Mouse (Mus musculus) forebrain, embryonic 11.5 days (tissue): ENCODE results near the gene Mthfsd. TPM values are rescaled to one million over a fixed set of nuclear protein-coding genes. Genes with fewer than 3 reads are reported as not detected.
"Not testable (repeated sequence)": the region's sequence is repeated elsewhere in the genome, so short reads cannot be mapped to it uniquely, and the experiment has no call there.

Experiments
- ATAC-seq: fragments of 200-750 bp; cut with Nextera tagmentation; replicated peaks from 2 replicates; pipeline ENCODE4 v1.8.0; 2017; ENCODE audit warnings: moderate TSS enrichment; ENCODE audit not compliant: low FRiP score
- DNase-seq: peaks from one replicate; pipeline ENCODE4 v3.0.0-alpha.2; 2017; ENCODE audit warnings: low spot score
- H3K27ac ChIP-seq: fragments of 300-500 bp; sonication (generic); 2 replicates; pipeline ENCODE4 v1.5.1; 2014; ENCODE audit warnings: low read depth, low read length
- H3K27me3 ChIP-seq: fragments of 300-500 bp; sonication (generic); 2 replicates; pipeline ENCODE4 v1.6.1; 2014; ENCODE audit warnings: mild to moderate bottlenecking, low read length, mixed read lengths; ENCODE audit not compliant: control insufficient read depth, insufficient read depth
- H3K36me3 ChIP-seq: fragments of 300-500 bp; sonication (generic); 2 replicates; pipeline ENCODE4 v1.6.1; 2014; ENCODE audit warnings: mild to moderate bottlenecking, low read length, moderate library complexity, mixed read lengths; ENCODE audit not compliant: control insufficient read depth, insufficient read depth
- H3K4me1 ChIP-seq: fragments of 300-500 bp; sonication (generic); replicated peaks from 2 replicates; pipeline ENCODE4 v1.6.1; 2014; ENCODE audit warnings: low read length, mixed read lengths; ENCODE audit not compliant: control insufficient read depth, insufficient read depth
- H3K4me2 ChIP-seq: fragments of 300-500 bp; sonication (generic); 2 replicates; pipeline ENCODE4 v1.6.1; 2014; ENCODE audit warnings: low read depth, mild to moderate bottlenecking, low read length, moderate library complexity, mixed read lengths; ENCODE audit not compliant: severe bottlenecking
- H3K4me3 ChIP-seq: fragments of 300-500 bp; sonication (generic); 2 replicates; pipeline ENCODE4 v1.5.1; 2014; ENCODE audit warnings: low read depth, low read length
- H3K9ac ChIP-seq: fragments of 300-500 bp; sonication (generic); 2 replicates; pipeline ENCODE4 v1.6.1; 2014; ENCODE audit warnings: low read length
- H3K9me3 ChIP-seq: fragments of 300-500 bp; sonication (generic); 2 replicates; pipeline ENCODE4 v1.6.1; 2016; ENCODE audit warnings: low read length, mixed read lengths; ENCODE audit not compliant: control insufficient read depth
- WGBS: fragments of 180-500 bp; shearing (Covaris S2); extraction: QIAGEN DNeasy Blood & Tissue Kit; methylation state at CpG from one replicate; pipeline ENCODE4 v1.1.7; 2014; 5-methylcytosine and 5-hydroxymethylcytosine counted together
- polyA plus RNA-seq: library from polyadenylated mRNA; unstranded; fragments of >200 nt; fragmentation: Nextera tagmentation; extraction: Ambion mirVana; gene quantifications from 2 replicates; pipeline ENCODE4 v1.2.1, GENCODE M21; 2014

Mthfsd gene
- 52.8 and 58.7 TPM in 2 replicates for polyA plus RNA-seq

GRCm38 (mm10) chr8:121107668-121108656 is at the start of gene Mthfsd:
TSS of gene Mthfsd (minus strand) at chr8:121108392.
- 1% methylated on average over 75 of the region's 75 CpGs for WGBS

GRCm38 (mm10) chr8:121156990-121157491 is 48.8 kb upstream of the Mthfsd start:
- DNase-seq (no peak), ATAC-seq (no peak)
- Histone ChIP-seq H3K27ac (no peak overlapping the region), H3K4me2 (no peak overlapping the region), H3K9me3 (no peaks in the 10 kb centered on the region), H3K27me3 (no peaks in the 10 kb centered on the region), H3K36me3 (no peaks in the 10 kb centered on the region), H3K4me1 (no peaks in the 10 kb centered on the region), H3K9ac (no peak overlapping the region), H3K4me3 (no peak overlapping the region)
- WGBS: 87% methylated on average over 7 of the region's 7 CpGs

More at GRCm38 (mm10) chr8:121107668-121108656, at the start of gene Mthfsd:
- DNase-seq (peak; percentile 99), ATAC-seq (peak; percentile 91)
- Histone ChIP-seq H3K4me2 (peak within 1 kb of the TSS; percentile 84), H3K4me1 (peaks cover 5% of the 10 kb centered on the region; the same call in 1 of the 2 replicates), H3K27ac (no peak within 1 kb of the TSS), H3K9me3 (no peaks in the 10 kb centered on the region), H3K4me3 (peak within 1 kb of the TSS; percentile 72), H3K9ac (peak within 1 kb of the TSS; percentile 86), H3K27me3 (no peaks in the 10 kb centered on the region), H3K36me3 (peaks cover 3% of the 10 kb centered on the region; the same call in 1 of the 2 replicates)

- no peaks in the 10 kb centered on the region for H3K36me3 ChIP-seq
- WGBS: 73% methylated on average over 12 of the region's 12 CpGs
- no peaks in the 10 kb centered on the region for H3K9me3 ChIP-seq
- no peak overlapping the region for H3K4me3 ChIP-seq
- no peak overlapping the region for H3K4me2 ChIP-seq
- DNase-seq (no peak), ATAC-seq (no peak)
- H3K27ac ChIP-seq: no peak overlapping the region
- H3K27me3 ChIP-seq: no peaks in the 10 kb centered on the region
- H3K9ac ChIP-seq: no peak overlapping the region
- no peaks in the 10 kb centered on the region for H3K4me1 ChIP-seq
Measured at GRCm38 (mm10) chr8:121152394-121152793, 44.2 kb upstream of the Mthfsd start.

- no peaks in the 10 kb centered on the region for H3K36me3 ChIP-seq
- no peaks in the 10 kb centered on the region for H3K9me3 ChIP-seq
- H3K4me1 ChIP-seq: no peaks in the 10 kb centered on the region
- no peak overlapping the region for H3K9ac ChIP-seq
- H3K4me2 ChIP-seq: no peak overlapping the region
- ATAC-seq (no peak), DNase-seq (no peak)
- no peak overlapping the region for H3K4me3 ChIP-seq
- no peak overlapping the region for H3K27ac ChIP-seq
- H3K27me3 ChIP-seq: no peaks in the 10 kb centered on the region
- 46% methylated on average over 8 of the region's 8 CpGs for WGBS
Measured at GRCm38 (mm10) chr8:121148573-121149083, 40.4 kb upstream of the Mthfsd start.

GRCm38 (mm10) chr8:121145457-121146134 is 37.4 kb upstream of the Mthfsd start:
- H3K4me2 ChIP-seq, DNase-seq, H3K4me1 ChIP-seq, H3K27me3 ChIP-seq, ATAC-seq, H3K9me3 ChIP-seq, H3K9ac ChIP-seq, H3K36me3 ChIP-seq, H3K27ac ChIP-seq, H3K4me3 ChIP-seq: not testable (repeated sequence)
- WGBS: 85% methylated on average over 4 of the region's 6 CpGs

- WGBS: 91% methylated on average over 6 of the region's 6 CpGs
- no peak overlapping the region for H3K9ac ChIP-seq
- ATAC-seq: no peak
- H3K27ac ChIP-seq: no peak overlapping the region
- no peaks in the 10 kb centered on the region for H3K4me1 ChIP-seq
- H3K36me3 ChIP-seq: no peaks in the 10 kb centered on the region
- H3K9me3 ChIP-seq: peaks cover 8% of the 10 kb centered on the region; the same call in 1 of the 2 replicates
- no peak overlapping the region for H3K4me2 ChIP-seq
- no peak for DNase-seq
- H3K4me3 ChIP-seq: no peak overlapping the region
- H3K27me3 ChIP-seq: no peaks in the 10 kb centered on the region
Measured at GRCm38 (mm10) chr8:121136856-121137255, 28.7 kb upstream of the Mthfsd start.

GRCm38 (mm10) chr8:121134512-121134911 is 26.3 kb upstream of the Mthfsd start:
- 91% methylated on average over 11 of the region's 11 CpGs for WGBS
- H3K36me3 ChIP-seq: no peaks in the 10 kb centered on the region
- no peak overlapping the region for H3K4me3 ChIP-seq
- ATAC-seq (no peak), DNase-seq (no peak)
- H3K4me1 ChIP-seq: no peaks in the 10 kb centered on the region
- H3K9ac ChIP-seq: no peak overlapping the region
- peaks cover 8% of the 10 kb centered on the region; the same call in 1 of the 2 replicates for H3K9me3 ChIP-seq
- H3K4me2 ChIP-seq: no peak overlapping the region
- peaks cover 15% of the 10 kb centered on the region for H3K27me3 ChIP-seq
- H3K27ac ChIP-seq: no peak overlapping the region

- H3K27ac ChIP-seq: no peak overlapping the region
- DNase-seq (no peak), ATAC-seq (no peak)
- H3K4me3 ChIP-seq: no peak overlapping the region
- H3K9ac ChIP-seq: no peak overlapping the region
- H3K9me3 ChIP-seq: peaks cover 8% of the 10 kb centered on the region; the same call in 1 of the 2 replicates
- no peaks in the 10 kb centered on the region for H3K36me3 ChIP-seq
- peaks cover 2% of the 10 kb centered on the region; the same call in 1 of the 2 replicates for H3K4me1 ChIP-seq
- peaks cover 19% of the 10 kb centered on the region for H3K27me3 ChIP-seq
- 83% methylated on average over 10 of the region's 10 CpGs for WGBS
- no peak overlapping the region for H3K4me2 ChIP-seq
Measured at GRCm38 (mm10) chr8:121134102-121134501, 25.9 kb upstream of the Mthfsd start.
